Mouse (Mus musculus): ENCODE data around the gene Myo10.

Myo10 gene

DNA sequence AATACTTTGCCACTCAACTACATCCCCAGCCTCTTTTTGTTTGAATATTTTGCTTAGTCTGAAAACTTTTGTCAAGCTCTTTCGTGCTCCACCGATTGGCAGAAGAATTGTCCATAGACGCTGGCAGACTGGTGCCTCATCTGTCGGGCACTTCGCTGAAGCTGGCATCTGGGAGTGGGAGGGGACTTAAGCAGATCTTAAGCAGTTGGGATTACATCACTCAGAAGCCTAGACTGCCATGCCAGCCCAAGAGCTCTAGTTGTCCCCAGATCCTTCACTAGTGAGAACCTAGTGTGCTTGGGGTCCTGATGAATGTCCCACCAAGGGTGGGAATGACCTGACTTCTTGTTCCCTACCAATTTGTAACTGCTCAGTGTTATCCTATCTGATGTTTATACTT lies 138.0 kb downstream of the Myo10 start:
- DNase-seq (ENCODE audit: low read depth in 1 of 2, low spot score in 2 of 2), result no peak

DNA sequence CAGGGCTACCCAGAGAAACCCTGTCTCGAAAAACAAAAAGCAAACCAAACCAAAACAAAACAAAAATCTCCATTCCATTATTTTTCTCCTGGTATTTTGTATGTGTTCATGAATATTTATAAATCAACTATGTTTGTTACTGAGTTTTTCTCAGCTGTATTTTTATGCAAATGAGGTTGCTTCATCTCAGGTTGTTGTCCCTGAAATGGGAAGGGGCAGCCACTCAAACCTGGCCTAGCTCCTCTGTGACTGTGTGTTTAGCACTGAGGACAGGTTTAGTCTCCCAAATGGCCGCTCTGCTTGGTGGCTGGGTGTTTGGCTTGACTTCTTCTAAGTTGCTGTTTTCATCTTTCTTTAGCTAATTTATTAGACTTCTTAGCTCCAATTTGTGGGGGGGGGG lies 138.7 kb downstream of the Myo10 start:
- DNase-seq (ENCODE audit: low read depth in 1 of 2, low spot score in 2 of 2), result no peak

- DNase-seq (ENCODE audit: low read depth in 1 of 2, low spot score in 2 of 2), result no peak
Observed at GRCm38 (mm10) chr15:25761800-25762211, 139.5 kb downstream of the Myo10 start.

- DNase-seq (ENCODE audit: low read depth in 1 of 2, low spot score in 2 of 2), result no peak
Observed at GRCm38 (mm10) chr15:25762306-25762705, 140.0 kb downstream of the Myo10 start.

DNA sequence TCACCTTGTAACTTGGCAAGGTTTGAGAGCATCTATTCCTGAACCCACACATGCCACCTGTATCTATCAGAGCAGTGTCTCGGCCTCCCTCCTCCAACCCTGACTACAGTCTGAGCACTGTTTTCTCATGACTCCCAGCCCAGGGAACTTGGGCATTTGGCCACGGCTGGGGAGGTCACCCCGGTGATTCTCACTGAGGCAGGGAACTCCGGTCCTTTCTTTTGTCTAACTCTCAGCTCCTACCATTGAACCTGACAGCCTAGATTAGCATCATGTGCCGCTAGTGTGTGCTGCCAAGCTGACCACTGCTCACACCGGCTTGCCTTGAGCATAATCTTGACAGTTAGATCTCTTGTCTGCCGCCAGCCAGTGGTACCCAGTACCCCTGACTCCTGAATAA lies 140.8 kb downstream of the Myo10 start:
- no peak for DNase-seq (ENCODE audit: low read depth in 1 of 2, low spot score in 2 of 2)

DNA sequence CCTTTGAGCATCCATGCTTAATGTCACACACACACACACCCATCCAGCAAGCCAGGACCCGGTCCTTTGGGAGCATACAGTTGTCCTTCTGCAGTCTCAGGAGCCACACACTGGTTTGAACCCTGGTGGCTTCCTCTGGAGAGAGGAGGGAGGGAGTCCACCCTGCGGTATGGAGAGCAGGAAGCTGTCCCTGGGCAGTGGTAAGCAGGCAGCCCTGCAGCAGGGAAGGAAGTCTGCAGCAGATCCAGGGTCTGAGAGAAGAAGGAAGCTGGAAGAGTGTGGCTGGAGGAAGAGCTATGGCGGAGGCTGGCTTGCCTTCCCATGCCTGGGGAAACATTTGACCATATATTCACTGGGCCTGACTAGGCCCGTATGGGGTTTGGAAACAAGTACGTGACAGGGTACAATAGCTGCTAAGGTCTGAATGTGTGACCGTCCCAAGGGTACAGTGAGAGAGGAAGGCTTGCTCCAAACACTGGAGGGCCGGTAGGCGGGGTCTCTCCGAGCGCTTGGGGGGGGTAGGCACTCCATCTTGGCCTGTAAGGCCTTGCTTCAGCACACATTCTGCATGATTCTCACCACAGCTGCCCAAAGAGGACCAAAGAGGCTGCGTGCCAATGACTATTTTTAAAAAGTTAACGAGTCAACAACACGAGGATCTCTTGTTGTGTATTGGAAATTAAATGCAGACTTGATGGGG lies 142.5 kb downstream of the Myo10 start:
- no peak for DNase-seq (ENCODE audit: low read depth in 1 of 2, low spot score in 2 of 2)

- DNase-seq (ENCODE audit: low read depth in 1 of 2, low spot score in 2 of 2), result no peak
Observed at GRCm38 (mm10) chr15:25767777-25768176, 145.5 kb downstream of the Myo10 start.

DNA sequence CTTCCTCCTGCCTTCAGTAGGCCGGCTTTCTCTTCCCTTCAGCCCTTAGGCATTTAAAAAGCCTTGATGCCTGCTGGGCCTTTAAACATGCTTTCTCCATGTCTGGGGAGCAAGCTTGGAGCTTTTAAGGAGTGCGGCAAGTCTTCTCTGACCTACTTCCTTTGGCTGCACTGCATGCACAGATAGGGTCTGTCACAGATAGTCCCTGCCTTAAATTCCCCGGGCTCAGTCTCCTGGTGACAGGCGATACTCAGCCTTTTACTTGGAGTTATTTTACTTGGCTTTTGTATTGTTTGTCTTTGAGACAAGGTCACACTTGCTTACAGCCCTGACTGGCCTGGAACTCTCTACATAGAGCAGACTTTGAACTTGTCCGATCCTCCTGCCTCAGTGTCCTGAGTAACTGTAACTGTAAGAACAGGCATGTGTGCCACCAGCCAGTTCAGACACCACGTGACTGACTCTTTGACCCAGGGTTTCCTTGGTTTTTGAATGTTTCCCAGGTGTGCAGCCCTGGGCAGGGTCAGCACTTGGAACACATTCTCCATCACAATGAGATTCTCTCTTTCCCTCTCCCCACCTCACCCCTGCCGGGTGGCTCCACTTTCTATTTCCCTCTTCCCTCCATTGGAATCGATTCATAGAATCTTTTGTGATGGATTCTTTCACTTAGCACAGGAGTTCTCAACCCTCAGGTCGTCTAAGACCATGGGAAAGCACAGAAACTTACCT lies 147.4 kb downstream of the Myo10 start:
- no peak for DNase-seq (ENCODE audit: low read depth in 1 of 2, low spot score in 2 of 2)

GRCm38 (mm10) chr15:25771782-25772181 lies 149.5 kb downstream of the Myo10 start:
- DNase-seq (ENCODE audit: low read depth in 1 of 2, low spot score in 2 of 2), result no peak

GRCm38 (mm10) chr15:25773711-25774513 lies 151.6 kb downstream of the Myo10 start:
- DNase-seq (ENCODE audit: low read depth in 1 of 2, low spot score in 2 of 2), result peak in 1 of 2 experiments; percentile 23

GRCm38 (mm10) chr15:25778937-25779336 lies 156.6 kb downstream of the Myo10 start:
- no peak for DNase-seq (ENCODE audit: low read depth in 1 of 2, low spot score in 2 of 2)

GRCm38 (mm10) chr15:25779522-25780191 lies 157.3 kb downstream of the Myo10 start:
- no peak for DNase-seq (ENCODE audit: low read depth in 1 of 2, low spot score in 2 of 2)

DNA sequence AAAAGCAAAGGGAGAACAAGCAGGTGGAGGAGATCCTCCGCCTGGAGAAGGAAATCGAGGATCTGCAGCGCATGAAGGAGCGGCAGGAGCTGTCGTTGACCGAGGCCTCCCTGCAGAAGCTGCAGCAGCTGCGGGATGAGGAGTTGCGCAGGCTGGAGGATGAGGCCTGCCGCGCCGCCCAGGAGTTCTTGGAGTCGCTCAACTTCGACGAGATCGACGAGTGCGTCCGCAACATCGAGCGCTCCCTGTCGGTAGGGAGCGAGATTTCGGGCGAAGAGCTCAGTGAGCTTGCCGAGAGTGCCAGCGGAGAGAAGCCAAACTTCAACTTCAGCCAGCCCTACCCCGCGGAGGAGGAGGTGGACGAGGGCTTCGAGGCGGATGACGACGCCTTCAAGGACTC lies 158.7 kb downstream of the Myo10 start:
- no peak for DNase-seq (ENCODE audit: low read depth in 1 of 2, low spot score in 2 of 2)

GRCm38 (mm10) chr15:25785456-25786390 lies 163.4 kb downstream of the Myo10 start:
- DNase-seq (ENCODE audit: low read depth in 1 of 2, low spot score in 2 of 2), result no peak

- DNase-seq (ENCODE audit: low read depth in 1 of 2, low spot score in 2 of 2), result no peak
Observed at GRCm38 (mm10) chr15:25787406-25787805, 165.1 kb downstream of the Myo10 start.

DNA sequence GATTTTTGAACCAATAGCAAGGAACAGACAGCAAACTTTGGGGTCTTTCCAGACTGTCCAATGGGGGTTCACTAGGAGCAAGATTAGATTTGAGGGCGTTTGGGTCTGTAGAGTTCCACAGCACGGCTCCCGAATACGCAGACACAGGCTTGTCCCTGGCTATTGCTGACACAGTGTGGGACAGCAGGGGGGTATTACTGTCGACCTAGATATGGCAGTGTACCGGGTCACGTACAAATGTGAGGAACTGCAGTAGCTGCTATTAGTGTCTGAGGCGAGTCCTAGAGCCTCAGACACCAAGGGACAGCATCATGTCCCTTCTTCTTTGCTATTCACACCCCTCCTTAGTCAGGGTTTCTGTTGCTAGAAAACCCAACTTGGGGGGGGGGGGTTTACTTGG lies 165.6 kb downstream of the Myo10 start:
- DNase-seq (ENCODE audit: low read depth in 1 of 2, low spot score in 2 of 2), result no peak

- DNase-seq (ENCODE audit: low read depth in 1 of 2, low spot score in 2 of 2), result no peak
Observed at GRCm38 (mm10) chr15:25788565-25788964, 166.2 kb downstream of the Myo10 start.

DNA sequence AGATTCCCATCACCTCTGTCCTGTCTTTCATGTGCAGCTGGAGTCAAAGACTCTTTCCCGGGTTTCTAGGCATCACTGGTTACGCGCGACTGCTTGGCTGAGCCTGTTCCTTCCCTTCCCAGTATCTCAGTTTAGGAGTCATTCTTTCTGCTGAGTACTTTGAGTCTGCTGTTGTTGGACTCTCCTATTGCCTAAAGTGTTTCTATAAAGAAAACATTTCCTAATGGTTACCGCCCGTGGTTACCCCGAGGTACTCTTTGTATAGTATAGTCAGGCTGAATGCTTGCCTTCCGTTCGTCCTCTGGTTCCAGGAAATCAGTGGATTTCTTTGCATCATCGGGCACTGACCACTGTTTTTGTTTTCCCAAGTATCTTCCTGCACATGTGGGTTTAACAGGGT lies 166.9 kb downstream of the Myo10 start:
- DNase-seq (ENCODE audit: low read depth in 1 of 2, low spot score in 2 of 2), result no peak

- DNase-seq (ENCODE audit: low read depth in 1 of 2, low spot score in 2 of 2), result no peak
Observed at GRCm38 (mm10) chr15:25791660-25792353, 169.5 kb downstream of the Myo10 start.

- DNase-seq (ENCODE audit: low read depth in 1 of 2, low spot score in 2 of 2), result no peak
Observed at GRCm38 (mm10) chr15:25794123-25794522, 171.8 kb downstream of the Myo10 start.
